Mouse (Mus musculus): ENCODE results near the gene Sema4c. TPM values are rescaled to one million over a fixed set of nuclear protein-coding genes. Genes with fewer than 3 reads are reported as not detected.
A peak's percentile ranks its signal among the peaks of the same experiment; 100 is the strongest.

The Sema4c gene
- polyA plus RNA-seq, 1 experiment from 2014 or later = 3.1 TPM

DNA sequence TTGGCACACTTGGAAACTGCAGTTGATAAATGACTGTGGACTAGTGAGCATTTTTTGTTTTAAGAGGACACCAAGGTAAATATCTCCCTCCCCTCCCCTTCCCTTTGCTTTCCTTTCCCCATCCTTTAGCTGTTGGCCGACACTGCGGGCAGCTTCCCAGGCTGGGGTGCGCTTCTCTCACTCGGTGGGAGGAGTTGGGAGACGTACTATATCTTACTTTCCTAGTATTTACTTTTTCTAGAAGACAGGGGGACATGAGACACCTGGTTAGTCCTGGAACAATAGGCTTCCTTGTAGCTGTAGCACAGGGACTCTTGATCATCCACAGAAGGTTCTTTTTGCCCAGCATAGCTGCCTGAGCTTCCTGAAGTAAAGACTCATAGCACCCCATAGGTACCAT lies 34.1 kb downstream of the Sema4c start:
- H3K4me2 ChIP-seq (replicated peaks) = no peak overlapping the region
- H3K4me3 ChIP-seq (replicated peaks; ENCODE audit: low read length) = no peak overlapping the region
- H3K27ac ChIP-seq = no peak overlapping the region
- no peak overlapping the region for H3K9ac ChIP-seq
- H3K4me1 ChIP-seq (replicated peaks; ENCODE audit: control insufficient read depth, insufficient read depth, low read length) = no peaks in the 10 kb centered on the region; the same call in 1 of the 2 replicates
- ATAC-seq (ENCODE audit: low FRiP score) (no peak), DNase-seq (ENCODE audit: low spot score) (no peak)
- no peaks in the 10 kb centered on the region for H3K9me3 ChIP-seq (ENCODE audit: control insufficient read depth, low read length)
- H3K36me3 ChIP-seq (replicated peaks; ENCODE audit: control insufficient read depth, insufficient read depth) = peaks cover 79% of the 10 kb centered on the region
- 92% methylated on average over 5 of the region's 5 CpGs for WGBS
- H3K27me3 ChIP-seq (ENCODE audit: control insufficient read depth, insufficient read depth, low read length) = no peaks in the 10 kb centered on the region

- Histone ChIP-seq H3K4me2 (replicated peaks) (no peak overlapping the region), H3K9ac (no peak overlapping the region), H3K36me3 (replicated peaks; ENCODE audit: control insufficient read depth, insufficient read depth) (peaks cover 85% of the 10 kb centered on the region), H3K27me3 (ENCODE audit: control insufficient read depth, insufficient read depth, low read length) (no peaks in the 10 kb centered on the region), H3K4me3 (replicated peaks; ENCODE audit: low read length) (no peak overlapping the region), H3K27ac (peak overlapping the region; percentile 43; the same call in 1 of the 2 replicates), H3K9me3 (ENCODE audit: control insufficient read depth, low read length) (no peaks in the 10 kb centered on the region), H3K4me1 (replicated peaks; ENCODE audit: control insufficient read depth, insufficient read depth, low read length) (no peaks in the 10 kb centered on the region; the same call in 1 of the 2 replicates)
- ATAC-seq (ENCODE audit: low FRiP score) (peak; percentile 13; the same call in 1 of the 2 replicates), DNase-seq (ENCODE audit: low spot score) (peak; percentile 70)
- WGBS = 65% methylated on average over 9 of the region's 9 CpGs
Measured at GRCm38 (mm10) chr1:36523332-36524013, 34.7 kb downstream of the Sema4c start.

GRCm38 (mm10) chr1:36522210-36522609 lies 35.9 kb downstream of the Sema4c start:
- no peak overlapping the region for H3K4me2 ChIP-seq (replicated peaks)
- no peak overlapping the region for H3K9ac ChIP-seq
- H3K36me3 ChIP-seq (replicated peaks; ENCODE audit: control insufficient read depth, insufficient read depth) = peaks cover 88% of the 10 kb centered on the region
- no peak overlapping the region for H3K27ac ChIP-seq
- no peak for DNase-seq (ENCODE audit: low spot score)
- H3K4me1 ChIP-seq (replicated peaks; ENCODE audit: control insufficient read depth, insufficient read depth, low read length) = no peaks in the 10 kb centered on the region; the same call in 1 of the 2 replicates
- H3K27me3 ChIP-seq (ENCODE audit: control insufficient read depth, insufficient read depth, low read length) = no peaks in the 10 kb centered on the region
- 94% methylated on average over 7 of the region's 7 CpGs for WGBS
- H3K9me3 ChIP-seq (ENCODE audit: control insufficient read depth, low read length) = no peaks in the 10 kb centered on the region
- no peak overlapping the region for H3K4me3 ChIP-seq (replicated peaks; ENCODE audit: low read length)
- no peak for ATAC-seq (ENCODE audit: low FRiP score)

DNA sequence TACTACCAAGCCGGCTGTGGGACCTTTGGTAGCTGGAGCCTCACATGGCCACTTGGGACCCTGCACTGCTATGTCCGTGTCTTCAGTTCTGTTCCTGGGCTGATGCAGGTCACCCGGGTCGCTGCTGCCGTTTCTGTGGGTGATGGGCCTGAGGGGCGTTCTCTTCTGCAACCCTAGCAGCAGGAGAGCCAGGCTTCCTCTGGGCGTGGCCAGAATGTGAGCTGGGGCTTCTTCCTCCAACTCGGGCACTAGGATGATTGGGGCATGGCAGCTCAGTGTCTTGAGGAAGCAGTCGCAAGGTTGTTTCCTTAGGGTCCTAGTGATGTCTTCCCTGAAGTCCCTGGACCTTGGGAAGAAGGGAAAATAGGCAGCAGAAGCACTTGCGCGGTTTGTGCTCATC lies 38.5 kb downstream of the Sema4c start:
- no peak overlapping the region for H3K4me2 ChIP-seq (replicated peaks)
- 83% methylated on average over 11 of the region's 11 CpGs for WGBS
- peaks cover 20% of the 10 kb centered on the region for H3K4me1 ChIP-seq (replicated peaks; ENCODE audit: control insufficient read depth, insufficient read depth, low read length)
- no peaks in the 10 kb centered on the region for H3K27me3 ChIP-seq (ENCODE audit: control insufficient read depth, insufficient read depth, low read length)
- no peak overlapping the region for H3K27ac ChIP-seq
- no peaks in the 10 kb centered on the region for H3K9me3 ChIP-seq (ENCODE audit: control insufficient read depth, low read length)
- ATAC-seq (ENCODE audit: low FRiP score) (no peak), DNase-seq (ENCODE audit: low spot score) (no peak)
- H3K9ac ChIP-seq = no peak overlapping the region
- H3K4me3 ChIP-seq (replicated peaks; ENCODE audit: low read length) = no peak overlapping the region
- H3K36me3 ChIP-seq (replicated peaks; ENCODE audit: control insufficient read depth, insufficient read depth) = peaks cover 71% of the 10 kb centered on the region

DNA sequence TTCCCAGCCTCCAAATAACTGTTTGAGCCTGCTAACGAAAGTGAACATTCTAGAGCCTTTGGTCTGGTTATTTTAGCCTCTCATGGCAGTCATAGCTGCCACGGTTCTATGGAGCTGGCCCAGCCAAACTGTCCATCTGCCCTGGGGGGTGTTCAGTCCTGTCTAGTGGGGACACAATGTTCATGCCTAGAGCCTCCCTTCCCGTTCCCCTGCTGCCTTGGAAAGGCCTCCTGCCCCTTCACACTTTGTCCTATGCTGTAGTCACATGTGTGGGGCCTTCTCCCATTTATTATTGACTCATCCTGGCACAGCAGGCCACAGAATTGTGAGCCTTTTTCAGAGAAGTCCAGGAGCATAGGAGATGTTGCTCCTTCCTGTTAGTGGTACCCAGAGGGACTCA lies 39.9 kb downstream of the Sema4c start:
- H3K4me2 ChIP-seq (replicated peaks) = no peak overlapping the region
- peaks cover 34% of the 10 kb centered on the region for H3K4me1 ChIP-seq (replicated peaks; ENCODE audit: control insufficient read depth, insufficient read depth, low read length)
- DNase-seq (ENCODE audit: low spot score) (no peak), ATAC-seq (ENCODE audit: low FRiP score) (no peak)
- H3K27ac ChIP-seq = no peak overlapping the region
- H3K9me3 ChIP-seq (ENCODE audit: control insufficient read depth, low read length) = no peaks in the 10 kb centered on the region
- H3K27me3 ChIP-seq (ENCODE audit: control insufficient read depth, insufficient read depth, low read length) = no peaks in the 10 kb centered on the region
- H3K9ac ChIP-seq = no peak overlapping the region
- H3K4me3 ChIP-seq (replicated peaks; ENCODE audit: low read length) = no peak overlapping the region
- H3K36me3 ChIP-seq (replicated peaks; ENCODE audit: control insufficient read depth, insufficient read depth) = peaks cover 57% of the 10 kb centered on the region
- WGBS = 89% methylated on average over 3 of the region's 3 CpGs

DNA sequence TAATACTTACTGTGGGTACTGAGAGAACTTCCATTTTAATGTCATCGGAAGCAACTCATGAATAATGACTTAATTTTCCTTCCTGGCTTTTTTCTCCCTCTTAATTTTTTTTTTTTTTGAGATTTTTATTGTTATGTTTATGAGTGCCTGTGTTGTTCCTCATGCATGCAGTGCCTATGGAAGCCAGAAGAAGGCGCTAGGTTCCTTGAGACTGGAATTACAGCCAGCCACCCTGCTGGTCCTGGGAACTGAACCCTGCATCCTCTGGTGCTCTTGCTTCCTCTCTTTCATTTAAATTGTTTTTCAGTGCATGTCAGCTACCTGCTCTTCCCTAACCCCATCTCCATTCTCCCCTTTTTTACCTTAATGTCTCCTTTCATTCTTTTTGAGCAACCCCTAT lies 44.4 kb downstream of the Sema4c start:
- H3K4me1 ChIP-seq (replicated peaks; ENCODE audit: control insufficient read depth, insufficient read depth, low read length) = peaks cover 39% of the 10 kb centered on the region
- H3K27ac ChIP-seq = no peak overlapping the region
- 32% methylated on average over 2 of the region's 2 CpGs for WGBS
- peak overlapping the region; percentile 84; the same call in 1 of the 2 replicates for H3K9ac ChIP-seq
- DNase-seq (ENCODE audit: low spot score) (peak; percentile 39), ATAC-seq (ENCODE audit: low FRiP score) (no peak)
- peak overlapping the region; percentile 91 for H3K4me3 ChIP-seq (replicated peaks; ENCODE audit: low read length)
- H3K9me3 ChIP-seq (ENCODE audit: control insufficient read depth, low read length) = no peaks in the 10 kb centered on the region
- H3K27me3 ChIP-seq (ENCODE audit: control insufficient read depth, insufficient read depth, low read length) = no peaks in the 10 kb centered on the region
- peak overlapping the region; percentile 97 for H3K4me2 ChIP-seq (replicated peaks)
- peaks cover 15% of the 10 kb centered on the region; the same call in 1 of the 2 replicates for H3K36me3 ChIP-seq (replicated peaks; ENCODE audit: control insufficient read depth, insufficient read depth)

GRCm38 (mm10) chr1:36513310-36513709 lies 44.8 kb downstream of the Sema4c start:
- Histone ChIP-seq H3K9me3 (ENCODE audit: control insufficient read depth, low read length) (no peaks in the 10 kb centered on the region), H3K36me3 (replicated peaks; ENCODE audit: control insufficient read depth, insufficient read depth) (peaks cover 12% of the 10 kb centered on the region; the same call in 1 of the 2 replicates), H3K9ac (peak overlapping the region; percentile 84), H3K27ac (no peak overlapping the region; the same call in 1 of the 2 replicates), H3K4me2 (replicated peaks) (peak overlapping the region; percentile 97), H3K27me3 (ENCODE audit: control insufficient read depth, insufficient read depth, low read length) (no peaks in the 10 kb centered on the region), H3K4me1 (replicated peaks; ENCODE audit: control insufficient read depth, insufficient read depth, low read length) (peaks cover 39% of the 10 kb centered on the region), H3K4me3 (replicated peaks; ENCODE audit: low read length) (peak overlapping the region; percentile 91)
- no peak for ATAC-seq (ENCODE audit: low FRiP score)
- WGBS = 0% methylated on average over 1 of the region's 1 CpGs
- DNase-seq (ENCODE audit: low spot score) = peak; percentile 33

GRCm38 (mm10) chr1:36512966-36513280 lies 45.2 kb downstream of the Sema4c start:
- 1% methylated on average over 16 of the region's 16 CpGs for WGBS
- peak overlapping the region; percentile 97 for H3K4me2 ChIP-seq (replicated peaks)
- H3K4me1 ChIP-seq (replicated peaks; ENCODE audit: control insufficient read depth, insufficient read depth, low read length) = peaks cover 39% of the 10 kb centered on the region

DNA sequence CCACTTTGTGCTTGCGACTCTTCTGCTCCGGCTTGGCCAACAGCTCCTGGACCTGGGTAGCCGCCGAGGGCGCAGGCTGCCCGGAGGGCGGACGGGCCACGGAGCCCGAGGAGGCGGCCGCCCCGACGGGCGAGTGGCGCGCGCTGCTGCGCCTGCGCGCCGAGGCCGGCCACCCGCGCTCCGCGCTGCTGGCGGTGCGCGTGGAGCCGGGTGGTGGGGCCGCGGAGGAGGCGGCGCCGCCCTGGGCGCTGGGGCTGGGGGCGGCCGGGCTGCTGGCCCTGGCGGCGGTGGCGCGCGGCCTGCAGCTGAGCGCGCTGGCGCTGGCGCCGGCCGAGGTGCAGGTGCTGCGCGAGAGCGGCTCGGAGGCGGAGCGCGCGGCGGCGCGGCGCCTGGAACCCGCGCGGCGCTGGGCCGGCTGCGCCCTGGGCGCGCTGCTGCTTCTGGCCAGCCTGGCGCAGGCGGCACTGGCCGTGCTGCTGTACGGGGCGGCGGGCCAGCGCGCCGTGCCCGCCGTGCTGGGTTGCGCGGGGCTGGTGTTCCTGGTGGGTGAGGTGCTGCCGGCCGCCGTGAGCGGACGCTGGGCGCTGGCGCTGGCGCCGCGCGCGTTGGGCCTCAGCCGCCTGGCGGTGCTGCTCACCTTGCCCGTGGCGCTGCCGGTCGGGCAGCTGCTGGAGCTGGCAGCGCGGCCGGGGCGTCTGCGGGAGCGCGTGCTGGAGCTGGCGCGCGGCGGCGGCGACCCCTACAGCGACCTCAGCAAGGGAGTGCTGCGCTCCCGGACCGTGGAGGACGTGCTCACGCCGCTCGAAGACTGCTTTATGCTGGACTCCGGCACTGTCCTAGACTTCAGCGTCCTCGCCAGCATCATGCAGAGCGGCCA lies 45.8 kb downstream of the Sema4c start:
- Histone ChIP-seq H3K9ac (peak overlapping the region; percentile 84), H3K9me3 (ENCODE audit: control insufficient read depth, low read length) (no peaks in the 10 kb centered on the region), H3K27ac (peak overlapping the region; percentile 97), H3K4me1 (replicated peaks; ENCODE audit: control insufficient read depth, insufficient read depth, low read length) (peaks cover 39% of the 10 kb centered on the region), H3K27me3 (ENCODE audit: control insufficient read depth, insufficient read depth, low read length) (no peaks in the 10 kb centered on the region), H3K4me2 (replicated peaks) (peak overlapping the region; percentile 97), H3K36me3 (replicated peaks; ENCODE audit: control insufficient read depth, insufficient read depth) (peaks cover 9% of the 10 kb centered on the region; the same call in 1 of the 2 replicates), H3K4me3 (replicated peaks; ENCODE audit: low read length) (peak overlapping the region; percentile 91)
- WGBS = 0% methylated on average over 84 of the region's 126 CpGs
- ATAC-seq (ENCODE audit: low FRiP score) = peak; percentile 74
- peak; percentile 50 for DNase-seq (ENCODE audit: low spot score)

More at GRCm38 (mm10) chr1:36512966-36513280, 45.2 kb downstream of the Sema4c start:
- Histone ChIP-seq H3K9me3 (ENCODE audit: control insufficient read depth, low read length) (no peaks in the 10 kb centered on the region), H3K27ac (peak overlapping the region; percentile 97), H3K36me3 (replicated peaks; ENCODE audit: control insufficient read depth, insufficient read depth) (peaks cover 9% of the 10 kb centered on the region; the same call in 1 of the 2 replicates), H3K9ac (peak overlapping the region; percentile 84), H3K4me3 (replicated peaks; ENCODE audit: low read length) (peak overlapping the region; percentile 91), H3K27me3 (ENCODE audit: control insufficient read depth, insufficient read depth, low read length) (no peaks in the 10 kb centered on the region)
- DNase-seq (ENCODE audit: low spot score) (no peak), ATAC-seq (ENCODE audit: low FRiP score) (0 out of 2 replicates have a peak, but pooled peaks have one; percentile 0)
